Mouse (Mus musculus) ES-E14 (cell line): ENCODE data around the gene Thada. TPM values are rescaled to one million over a fixed set of nuclear protein-coding genes. Genes with fewer than 3 reads are reported as not detected.

Experiments used
- DNase-seq: peaks from one replicate; pipeline ENCODE4 v3.0.0-alpha.2; 2013; ENCODE audit warnings: low read depth, low spot score
- H3K27ac ChIP-seq: 2 replicates; pipeline ENCODE4 v1.5.1; 2012; ENCODE audit warnings: low read depth, mild to moderate bottlenecking, low read length, moderate library complexity, mixed read lengths; ENCODE audit not compliant: poor library complexity, insufficient read depth, severe bottlenecking
- H3K36me3 ChIP-seq: 2 replicates; pipeline ENCODE4 v1.6.1; 2012; ENCODE audit warnings: mild to moderate bottlenecking, low read length, moderate library complexity, mixed read lengths; ENCODE audit not compliant: control insufficient read depth, poor library complexity, insufficient read depth, severe bottlenecking
- H3K4me1 ChIP-seq, 2 experiments: fragments of 150-350 bp in 1 of 2; sonication (generic) in 1 of 2; 2 replicates each; pipeline ENCODE4 v1.6.1; 2012; ENCODE audit warnings: low read length in 2 of 2, mild to moderate bottlenecking in 1 of 2, mixed read lengths in 1 of 2; ENCODE audit not compliant: control insufficient read depth in 2 of 2, insufficient read depth in 2 of 2, poor library complexity in 1 of 2
- H3K4me3 ChIP-seq, 2 experiments: fragments of 150-350 bp in 1 of 2; sonication (generic) in 1 of 2; 2 replicates each; pipeline ENCODE4 v1.5.1; 2012; ENCODE audit warnings: low read length in 2 of 2, low read depth in 1 of 2, mild to moderate bottlenecking in 1 of 2, mixed read lengths in 1 of 2; ENCODE audit not compliant: insufficient read depth in 1 of 2, poor library complexity in 1 of 2, severe bottlenecking in 1 of 2
- H3K9ac ChIP-seq: 2 replicates; pipeline ENCODE4 v1.6.1; 2012; ENCODE audit warnings: low read depth, mild to moderate bottlenecking, low read length, mixed read lengths; ENCODE audit not compliant: poor library complexity, insufficient read depth, severe bottlenecking
- H3K9me3 ChIP-seq: fragments of 150-350 bp; sonication (generic); 2 replicates; pipeline ENCODE4 v1.6.1; 2012; ENCODE audit warnings: low read depth, mild to moderate bottlenecking, low read length; ENCODE audit not compliant: control insufficient read depth, insufficient read depth
- CHD2 ChIP-seq: IDR thresholded peaks from 2 replicates; pipeline ENCODE4 v1.6.1; 2014; ENCODE audit warnings: mild to moderate bottlenecking, low read depth, low read length, inconsistent platforms
- HCFC1 ChIP-seq: IDR thresholded peaks from 2 replicates; pipeline ENCODE4 v1.6.1; 2012; ENCODE audit warnings: low read length, inconsistent platforms, borderline replicate concordance; ENCODE audit not compliant: insufficient read depth
- MAFK ChIP-seq: IDR thresholded peaks from 2 replicates; pipeline ENCODE4 v1.6.1; 2014; ENCODE audit warnings: mild to moderate bottlenecking, low read depth, low read length, inconsistent platforms; ENCODE audit not compliant: insufficient read depth
- ZC3H11A ChIP-seq: IDR thresholded peaks from 2 replicates; pipeline ENCODE4 v1.6.1; 2012; ENCODE audit warnings: low read depth, mild to moderate bottlenecking, inconsistent platforms, low read length, borderline replicate concordance
- ZNF384 ChIP-seq: IDR thresholded peaks from 2 replicates; pipeline ENCODE4 v1.6.1; 2012; ENCODE audit warnings: low read depth, low read length, inconsistent platforms
- in situ Hi-C, 2 experiments: fragments of 600-800 bp; cut with MboI; formaldehyde crosslinking; loops; one replicate each; pipeline ENCODE4 v1.15.1; 2025; ENCODE audit warnings: low sequenced_read_pairs in 2 of 2, inconsistent platforms in 1 of 2; ENCODE audit not compliant: unreplicated experiment in 2 of 2
- total RNA-seq: library from RNA; depleted of rRNA; stranded (reverse); fragments of 300-350 nt; gene quantifications from 2 replicates; pipeline ENCODE4 v1.2.3, GENCODE M21; 2012

Thada gene
- total RNA-seq, 1 experiment, result 37.4 TPM

- Histone ChIP-seq H3K27ac (no peak overlapping the region), H3K36me3 (peaks cover 11% of the 10 kb centered on the region; the same call in 1 of the 2 replicates), H3K9ac (no peak overlapping the region), H3K9me3 (no peaks in the 10 kb centered on the region), H3K4me1 (0 out of 4 replicates have a peak, but pooled peaks cover under 1 to 2% of the 10 kb centered on the region in 2 experiments), H3K4me3 (no peak overlapping the region)
- TF ChIP-seq MAFK (no peak), ZNF384 (no peak), HCFC1 (no peak), CHD2 (no peak), ZC3H11A (no peak)
- in situ Hi-C loops, result no loop called here
- no peak for DNase-seq
Measured at GRCm38 (mm10) chr17:84194282-84195002, 271.6 kb downstream of the Thada start.

GRCm38 (mm10) chr17:84193411-84193810 lies 272.6 kb downstream of the Thada start:
- H3K4me3 ChIP-seq, result no peak overlapping the region
- no peak overlapping the region for H3K27ac ChIP-seq
- H3K9me3 ChIP-seq, result no peaks in the 10 kb centered on the region
- TF ChIP-seq MAFK (no peak), HCFC1 (no peak), ZNF384 (no peak), ZC3H11A (no peak), CHD2 (no peak)
- in situ Hi-C loops, result no loop called here
- no peak overlapping the region for H3K9ac ChIP-seq
- no peak for DNase-seq
- H3K36me3 ChIP-seq, result peaks cover 11% of the 10 kb centered on the region; the same call in 1 of the 2 replicates
- H3K4me1 ChIP-seq, result peaks cover 3 to 9% of the 10 kb centered on the region in 2 experiments; a peak in 1 of 4 replicates

GRCm38 (mm10) chr17:84191946-84192345 lies 274.1 kb downstream of the Thada start:
- H3K27ac ChIP-seq, result no peak overlapping the region
- no peak overlapping the region for H3K4me3 ChIP-seq
- H3K9ac ChIP-seq, result no peak overlapping the region
- H3K4me1 ChIP-seq, result peaks cover 3 to 9% of the 10 kb centered on the region in 2 experiments; a peak in 1 of 4 replicates
- in situ Hi-C loops, result no loop called here
- no peaks in the 10 kb centered on the region for H3K9me3 ChIP-seq
- no peak for TF ChIP-seq ZNF384
- no peak for TF ChIP-seq CHD2
- TF ChIP-seq HCFC1, result no peak
- no peak for TF ChIP-seq ZC3H11A
- no peak for TF ChIP-seq MAFK
- no peak for DNase-seq
- H3K36me3 ChIP-seq, result peaks cover 11% of the 10 kb centered on the region; the same call in 1 of the 2 replicates

- Histone ChIP-seq H3K4me3 (no peak overlapping the region), H3K27ac (no peak overlapping the region), H3K9ac (no peak overlapping the region), H3K4me1 (peaks cover 3 to 9% of the 10 kb centered on the region in 2 experiments; a peak in 1 of 4 replicates), H3K36me3 (peaks cover 20% of the 10 kb centered on the region), H3K9me3 (no peaks in the 10 kb centered on the region)
- TF ChIP-seq ZC3H11A (peak; percentile 72; the same call in 1 of the 2 replicates), ZNF384 (no peak)
- no peak for DNase-seq
- in situ Hi-C loops, result no loop called here
Measured at GRCm38 (mm10) chr17:84190885-84191284, 275.1 kb downstream of the Thada start.
